Mouse (Mus musculus): ENCODE data around the gene Srarp.

Srarp gene

GRCm38 (mm10) chr4:141435974-141436373 lies at the start of gene Srarp:
Gene Srarp (minus strand): TSS chr4:141436105.
- DNase-seq (ENCODE audit: low read depth, low spot score) = no peak

DNA sequence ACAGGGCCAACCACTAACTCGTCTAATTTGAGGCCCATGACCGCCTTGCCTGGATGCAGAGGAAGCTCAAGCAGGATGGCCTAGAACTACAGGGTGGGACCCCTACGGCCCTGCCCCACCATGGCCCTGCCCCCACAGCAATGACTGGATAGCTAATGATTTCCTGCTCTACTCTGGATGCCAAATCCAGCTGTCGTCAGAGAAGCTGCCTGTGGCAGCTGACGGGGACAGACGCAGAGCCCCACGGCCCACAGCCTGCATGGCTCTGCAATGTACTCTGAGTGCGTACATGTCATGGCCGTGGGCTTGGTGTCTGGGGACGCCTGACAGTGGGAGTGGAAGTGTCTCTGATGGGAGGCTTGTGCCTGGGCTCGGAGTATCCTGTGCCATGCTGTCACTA lies 48.2 kb upstream of the Srarp start:
- DNase-seq (ENCODE audit: low read depth, low spot score) = no peak

GRCm38 (mm10) chr4:141479411-141479810 lies 43.5 kb upstream of the Srarp start:
- no peak for DNase-seq (ENCODE audit: low read depth, low spot score)

DNA sequence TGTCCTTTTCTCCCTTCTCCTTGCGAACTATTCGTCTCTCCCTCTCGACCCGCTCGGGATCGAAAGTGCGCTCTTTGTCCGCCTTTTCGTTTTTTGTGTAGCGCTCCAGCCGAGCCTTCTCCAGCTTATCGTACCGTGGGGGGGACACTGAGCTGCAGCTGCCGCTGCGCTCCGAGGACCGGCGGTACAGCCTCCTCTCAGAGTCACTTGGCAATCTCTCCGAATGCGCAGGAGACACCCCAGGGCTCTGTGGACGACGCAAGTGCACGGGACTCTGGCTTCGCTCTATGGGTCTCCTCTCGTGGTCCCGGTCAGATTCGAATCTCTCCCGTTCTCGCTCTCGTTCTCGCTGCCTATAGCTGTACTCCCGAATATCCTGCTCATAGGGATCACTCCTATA lies 42.9 kb upstream of the Srarp start:
- DNase-seq (ENCODE audit: low read depth, low spot score) = no peak

GRCm38 (mm10) chr4:141478225-141478624 lies 42.3 kb upstream of the Srarp start:
- no peak for DNase-seq (ENCODE audit: low read depth, low spot score)

DNA sequence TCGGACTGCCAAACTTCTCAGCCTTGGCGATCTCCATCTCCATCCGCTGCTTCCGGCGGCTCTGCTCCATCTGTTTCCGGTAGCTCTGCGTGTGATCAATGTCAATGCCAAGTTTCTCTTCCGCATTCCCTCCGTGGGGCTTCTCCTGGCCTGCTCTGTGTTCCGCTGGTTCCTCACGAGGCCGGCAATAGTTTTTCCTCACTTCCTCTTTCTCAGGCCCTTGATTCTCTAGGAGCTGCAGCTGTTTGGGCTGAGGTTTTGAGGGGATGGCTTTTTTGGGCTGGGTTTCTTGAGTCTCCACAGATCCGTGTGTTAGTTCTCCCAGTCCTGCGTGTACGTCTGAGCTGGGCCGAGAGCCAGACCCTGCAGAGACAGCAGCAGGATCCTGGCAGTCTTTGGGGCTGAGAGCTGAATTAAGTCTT lies 41.8 kb upstream of the Srarp start:
- no peak for DNase-seq (ENCODE audit: low read depth, low spot score)

DNA sequence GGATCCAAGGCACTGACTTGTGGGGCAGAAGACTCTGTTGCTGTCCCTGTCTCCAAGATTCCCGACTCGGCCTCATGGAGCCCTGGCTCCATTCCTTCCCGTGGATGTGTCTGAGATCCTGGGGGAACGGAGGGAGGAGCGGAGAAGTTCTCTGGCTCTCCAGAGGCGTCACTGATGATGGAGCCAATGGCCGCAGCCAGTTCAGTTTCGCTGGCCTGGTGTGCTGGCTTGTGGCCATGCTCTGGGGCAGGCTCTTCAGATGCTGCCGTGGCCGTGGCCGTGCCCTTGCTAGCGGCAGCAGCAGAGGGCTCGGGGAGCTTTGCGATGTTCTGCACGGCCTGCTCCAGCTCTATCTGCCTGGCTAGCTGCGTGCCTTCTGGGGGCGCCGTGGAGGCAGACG lies 38.5 kb upstream of the Srarp start:
- DNase-seq (ENCODE audit: low read depth, low spot score) = no peak

GRCm38 (mm10) chr4:141472641-141473321 lies 36.9 kb upstream of the Srarp start:
- no peak for DNase-seq (ENCODE audit: low read depth, low spot score)

GRCm38 (mm10) chr4:141471491-141471890 lies 35.6 kb upstream of the Srarp start:
- no peak for DNase-seq (ENCODE audit: low read depth, low spot score)

DNA sequence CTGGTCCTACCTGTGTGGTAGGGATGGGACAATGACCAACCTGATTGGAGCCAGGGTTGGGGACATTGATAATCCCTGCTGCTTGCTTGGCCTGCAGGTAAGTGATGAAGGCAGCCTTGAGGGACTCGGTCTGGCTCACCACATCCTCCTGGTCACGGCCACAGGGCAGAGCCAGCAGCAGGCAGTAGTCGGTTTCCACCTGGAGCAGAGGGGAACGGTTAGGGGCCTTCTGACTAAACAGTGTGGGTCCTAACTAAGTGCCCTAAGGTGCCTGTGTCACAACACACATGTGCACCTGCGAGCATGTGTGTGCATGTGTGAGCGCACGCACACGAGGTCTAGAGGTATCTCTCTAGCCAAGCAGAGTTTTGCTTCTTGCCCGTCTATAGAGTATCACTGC lies 33.4 kb upstream of the Srarp start:
- no peak for DNase-seq (ENCODE audit: low read depth, low spot score)

DNA sequence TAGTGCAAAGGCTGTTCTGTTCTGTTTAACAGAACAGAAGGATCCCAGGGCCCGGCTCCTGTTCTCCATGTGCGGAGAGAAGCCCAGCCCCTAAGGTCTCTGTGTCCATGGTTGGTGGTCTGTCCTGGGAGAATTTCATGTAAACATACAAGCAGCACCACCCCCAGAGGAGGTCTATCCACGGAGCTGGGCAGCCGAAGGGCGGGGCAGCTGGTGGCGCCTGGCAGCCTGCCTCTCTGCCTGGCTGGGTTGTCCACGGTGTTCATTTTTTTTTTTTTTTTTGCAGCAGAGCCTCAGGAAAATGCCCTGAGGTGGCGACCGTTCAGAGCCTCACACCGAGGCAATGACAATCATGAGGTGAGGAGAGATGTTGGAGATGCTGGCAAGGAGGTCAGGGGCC lies 32.7 kb upstream of the Srarp start:
- no peak for DNase-seq (ENCODE audit: low read depth, low spot score)

DNA sequence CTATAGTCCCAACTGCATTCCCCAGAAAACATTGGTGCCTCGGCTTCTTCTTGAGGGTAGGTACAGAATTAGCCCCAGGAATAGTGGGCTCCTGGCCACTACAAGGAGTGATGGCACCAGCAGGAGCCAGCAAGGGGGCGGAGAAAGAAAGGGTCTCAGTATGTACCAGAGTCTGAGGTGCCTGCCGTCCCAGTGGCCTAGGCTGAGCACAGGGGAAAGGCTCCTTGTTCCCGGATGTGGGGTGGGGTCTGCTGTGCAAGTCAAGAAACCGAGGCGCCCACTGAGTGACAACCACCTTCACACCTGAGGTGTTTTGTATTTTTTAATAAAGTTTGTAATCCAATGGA lies 31.6 kb upstream of the Srarp start:
- DNase-seq (ENCODE audit: low read depth, low spot score) = no peak

DNA sequence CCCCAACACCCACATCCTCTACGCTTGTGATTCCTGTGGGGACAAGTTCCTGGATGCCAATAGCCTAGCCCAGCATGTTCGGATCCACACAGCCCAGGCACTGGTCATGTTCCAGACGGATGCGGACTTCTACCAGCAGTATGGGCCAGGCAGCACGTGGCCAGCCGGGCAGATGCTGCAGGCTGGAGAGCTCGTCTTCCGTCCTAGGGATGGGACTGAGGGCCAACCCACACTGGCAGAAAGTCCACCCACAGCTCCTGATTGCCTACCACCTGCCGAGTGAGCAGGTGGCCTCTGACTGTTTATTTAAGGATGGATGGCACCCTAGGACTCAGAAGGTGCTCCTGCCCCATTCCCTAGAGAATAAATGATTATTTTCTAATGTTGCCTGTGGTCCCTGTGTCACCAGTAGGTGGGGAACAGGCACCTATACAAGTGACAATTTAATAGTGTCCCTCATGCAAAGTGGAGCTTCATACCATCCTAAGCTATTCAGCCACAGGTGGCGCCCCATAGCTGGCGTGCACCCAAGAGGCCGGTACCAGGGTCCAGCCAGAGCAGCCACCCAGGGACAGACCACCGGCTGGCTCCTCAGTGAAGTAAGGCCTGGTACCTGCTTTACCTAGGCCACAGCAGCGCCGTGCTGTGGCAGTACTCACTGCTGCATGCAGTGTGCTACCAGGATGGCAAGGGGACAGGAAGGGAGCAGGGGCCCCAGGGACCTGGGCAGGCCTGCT lies 31.1 kb upstream of the Srarp start:
- DNase-seq (ENCODE audit: low read depth, low spot score) = no peak

DNA sequence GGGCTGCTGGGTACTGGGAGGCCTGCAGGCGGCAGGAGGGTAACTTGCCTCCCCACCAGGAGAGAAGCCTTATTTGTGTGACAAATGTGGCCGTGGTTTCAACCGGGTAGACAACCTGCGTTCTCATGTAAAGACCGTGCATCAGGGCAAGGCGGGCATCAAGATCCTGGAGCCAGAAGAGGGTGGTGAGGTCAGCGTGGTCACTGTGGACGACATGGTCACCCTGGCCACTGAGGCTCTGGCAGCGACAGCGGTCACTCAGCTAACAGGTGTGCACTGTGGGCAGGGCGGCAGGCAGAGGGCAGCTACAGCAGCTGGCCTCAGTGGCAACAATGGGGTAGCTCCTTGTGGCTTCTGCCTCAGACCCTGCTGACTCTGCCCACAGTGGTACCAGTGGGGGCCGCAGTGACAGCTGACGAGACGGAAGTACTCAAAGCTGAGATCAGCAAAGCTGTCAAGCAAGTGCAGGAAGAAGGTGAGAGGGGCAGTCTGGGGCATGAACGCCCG lies 30.4 kb upstream of the Srarp start:
- no peak for DNase-seq (ENCODE audit: low read depth, low spot score)

GRCm38 (mm10) chr4:141465512-141466288 lies 29.8 kb upstream of the Srarp start:
- no peak for DNase-seq (ENCODE audit: low read depth, low spot score)

GRCm38 (mm10) chr4:141464722-141465121 lies 28.8 kb upstream of the Srarp start:
- no peak for DNase-seq (ENCODE audit: low read depth, low spot score)

GRCm38 (mm10) chr4:141463472-141463871 lies 27.6 kb upstream of the Srarp start:
- DNase-seq (ENCODE audit: low read depth, low spot score) = no peak

GRCm38 (mm10) chr4:141461576-141461975 lies 25.7 kb upstream of the Srarp start:
- DNase-seq (ENCODE audit: low read depth, low spot score) = no peak

- DNase-seq (ENCODE audit: low read depth, low spot score) = no peak
These were observed 25.2 kb upstream of the Srarp start for GRCm38 (mm10) chr4:141461088-141461487.

DNA sequence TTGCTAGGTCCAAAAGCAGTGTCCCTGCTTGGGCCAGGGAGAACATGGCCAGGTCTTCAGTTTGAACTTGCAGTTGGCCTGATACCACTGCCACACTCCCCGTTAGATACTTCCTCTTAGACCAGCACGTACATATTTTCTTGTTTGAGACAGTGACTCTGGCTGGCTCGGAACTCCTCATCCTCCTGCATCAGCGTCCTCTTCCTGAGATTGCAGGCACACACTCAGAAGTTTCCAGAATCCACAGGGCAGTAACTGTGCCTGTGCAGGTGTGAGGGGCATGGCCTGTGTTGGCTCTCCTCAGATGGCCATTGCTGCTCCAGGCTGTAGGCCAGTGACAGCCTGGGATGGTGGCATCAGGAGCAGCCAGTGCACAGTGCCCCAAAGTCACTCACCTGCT lies 24.6 kb upstream of the Srarp start:
- DNase-seq (ENCODE audit: low read depth, low spot score) = no peak

- no peak for DNase-seq (ENCODE audit: low read depth, low spot score)
These were observed 23.9 kb upstream of the Srarp start for GRCm38 (mm10) chr4:141459766-141460165.

GRCm38 (mm10) chr4:141458888-141459287 lies 23.0 kb upstream of the Srarp start:
- DNase-seq (ENCODE audit: low read depth, low spot score) = no peak

Measured in CD4-positive helper T cell, adult 2 months (primary cell).